Mouse (Mus musculus) embryonic fibroblast, embryonic 13.5 days (primary cell): ENCODE results near the gene Gm12169. TPM values are rescaled to one million over a fixed set of nuclear protein-coding genes. Genes with fewer than 3 reads are reported as not detected.
"Not testable (repeated sequence)": the region's sequence is repeated elsewhere in the genome, so short reads cannot be mapped to it uniquely, and the experiment has no call there.

Experiments used
- H3K27ac ChIP-seq: 2 replicates; pipeline ENCODE4 v1.5.1; 2012; ENCODE audit warnings: low read length, control low read depth, inconsistent platforms; ENCODE audit not compliant: insufficient read depth
- H3K4me1 ChIP-seq: 2 replicates; pipeline ENCODE4 v1.6.1; 2011; ENCODE audit warnings: low read length; ENCODE audit not compliant: control insufficient read depth, insufficient read depth
- H3K4me3 ChIP-seq: 2 replicates; pipeline ENCODE4 v1.5.1; 2011; ENCODE audit warnings: mild to moderate bottlenecking, control low read depth, low read length; ENCODE audit not compliant: insufficient read depth
- CTCF ChIP-seq: IDR thresholded peaks from 2 replicates; pipeline ENCODE4 v1.5.1; 2011; ENCODE audit warnings: mild to moderate bottlenecking, control low read depth, low read length, moderate library complexity, borderline replicate concordance; ENCODE audit not compliant: insufficient read depth
- POLR2A ChIP-seq: IDR thresholded peaks from 2 replicates; pipeline ENCODE4 v1.6.1; 2011; ENCODE audit warnings: low read depth, mild to moderate bottlenecking, control low read depth, low read length, moderate library complexity
- polyA plus RNA-seq: library from polyadenylated mRNA; stranded (reverse); fragments of >200 nt; gene quantifications from 2 replicates; pipeline ENCODE4 v1.2.4, GENCODE M21; 2011; ENCODE audit warnings: low read depth; ENCODE audit not compliant: missing spikeins, insufficient read length

Gm12169 gene
- polyA plus RNA-seq, result not detected in 2 replicates

GRCm38 (mm10) chr11:46523912-46524311 is at the start of gene Gm12169:
Gene Gm12169 (plus strand): TSS chr11:46524212.
- H3K27ac ChIP-seq, result no peak within 1 kb of the TSS
- no peaks in the 10 kb centered on the region for H3K4me1 ChIP-seq
- TF ChIP-seq CTCF, result no peak
- TF ChIP-seq POLR2A, result no peak
- H3K4me3 ChIP-seq, result no peak within 1 kb of the TSS

- no peak overlapping the region for H3K4me3 ChIP-seq
- no peak overlapping the region for H3K27ac ChIP-seq
- no peak for TF ChIP-seq CTCF
- TF ChIP-seq POLR2A, result no peak
- no peaks in the 10 kb centered on the region for H3K4me1 ChIP-seq
Observed at GRCm38 (mm10) chr11:46474220-46474619, 49.8 kb upstream of the Gm12169 start.

- TF ChIP-seq CTCF (no peak), POLR2A (no peak)
- H3K4me1 ChIP-seq, result no peaks in the 10 kb centered on the region
- no peak overlapping the region for H3K27ac ChIP-seq
- no peak overlapping the region for H3K4me3 ChIP-seq
Observed at GRCm38 (mm10) chr11:46479311-46479710, 44.7 kb upstream of the Gm12169 start.

GRCm38 (mm10) chr11:46480517-46480916 is 43.5 kb upstream of the Gm12169 start:
- H3K4me1 ChIP-seq, result no peaks in the 10 kb centered on the region
- H3K4me3 ChIP-seq, result no peak overlapping the region
- TF ChIP-seq POLR2A (no peak), CTCF (no peak)
- no peak overlapping the region for H3K27ac ChIP-seq

GRCm38 (mm10) chr11:46488231-46488630 is 35.8 kb upstream of the Gm12169 start:
- H3K4me3 ChIP-seq, result no peak overlapping the region
- no peak for TF ChIP-seq POLR2A
- no peak for TF ChIP-seq CTCF
- no peak overlapping the region for H3K27ac ChIP-seq
- no peaks in the 10 kb centered on the region for H3K4me1 ChIP-seq

- H3K27ac ChIP-seq, result no peak overlapping the region
- TF ChIP-seq CTCF (no peak), POLR2A (no peak)
- H3K4me1 ChIP-seq, result no peaks in the 10 kb centered on the region
- no peak overlapping the region for H3K4me3 ChIP-seq
Observed at GRCm38 (mm10) chr11:46488650-46489049, 35.4 kb upstream of the Gm12169 start.

GRCm38 (mm10) chr11:46507146-46507545 is 16.9 kb upstream of the Gm12169 start:
- TF ChIP-seq CTCF (no peak), POLR2A (no peak)
- no peak overlapping the region for H3K4me3 ChIP-seq
- H3K27ac ChIP-seq, result no peak overlapping the region
- H3K4me1 ChIP-seq, result no peaks in the 10 kb centered on the region

- Histone ChIP-seq H3K27ac (no peak overlapping the region), H3K4me3 (no peak overlapping the region), H3K4me1 (no peaks in the 10 kb centered on the region)
- TF ChIP-seq POLR2A (no peak), CTCF (no peak)
Observed at GRCm38 (mm10) chr11:46509900-46510299, 14.1 kb upstream of the Gm12169 start.

- H3K27ac ChIP-seq, H3K4me1 ChIP-seq, H3K4me3 ChIP-seq: not testable (repeated sequence)
Observed at GRCm38 (mm10) chr11:46521341-46521740, 2.7 kb upstream of the Gm12169 start.

- no peaks in the 10 kb centered on the region for H3K4me1 ChIP-seq
- no peak overlapping the region for H3K4me3 ChIP-seq
- TF ChIP-seq POLR2A (no peak), CTCF (0 out of 2 replicates have a peak, but pooled peaks have one; percentile 1)
- no peak overlapping the region for H3K27ac ChIP-seq
Observed at GRCm38 (mm10) chr11:46522719-46523118, 1.3 kb upstream of the Gm12169 start.

GRCm38 (mm10) chr11:46530149-46530548 is 6.1 kb downstream of the Gm12169 start:
- TF ChIP-seq CTCF, result no peak
- TF ChIP-seq POLR2A, result no peak
- Histone ChIP-seq H3K27ac (no peak overlapping the region), H3K4me3 (no peak overlapping the region), H3K4me1 (no peaks in the 10 kb centered on the region)
